Mouse (Mus musculus): ENCODE measurements at regions not wholly inside any gene's neighbourhood (a gene's known extent, or its start where the extent isn't known, plus 50 kb on each side); places are given as distances from the start of the nearest gene placed in this dataset.
A peak's percentile ranks its signal among the peaks of the same experiment; 100 is the strongest.

GRCm38 (mm10) chr4:56160551-56161256, 579.2 kb upstream of the Gm26657 start:
- DNase-seq (ENCODE audit: extremely low spot score) = no peak

GRCm38 (mm10) chr4:56157521-56158065, 582.3 kb upstream of the Gm26657 start:
- no peak for DNase-seq (ENCODE audit: extremely low spot score)

- DNase-seq (ENCODE audit: extremely low spot score) = no peak
Measured at GRCm38 (mm10) chr4:56150716-56151115, 589.2 kb upstream of the Gm26657 start.

- DNase-seq (ENCODE audit: extremely low spot score) = no peak
Measured at GRCm38 (mm10) chr4:56143827-56144226, 596.0 kb upstream of the Gm26657 start.

- no peak for DNase-seq (ENCODE audit: extremely low spot score)
Measured at GRCm38 (mm10) chr4:56136837-56137236, 603.0 kb upstream of the Gm26657 start.

- DNase-seq (ENCODE audit: extremely low spot score) = no peak
Measured at GRCm38 (mm10) chr4:56134350-56134749, 602.1 kb upstream of the Klf4 start.

- DNase-seq (ENCODE audit: extremely low spot score) = no peak
Measured at GRCm38 (mm10) chr4:56127730-56128482, 595.6 kb upstream of the Klf4 start.

- DNase-seq (ENCODE audit: extremely low spot score) = no peak
Measured at GRCm38 (mm10) chr4:56124515-56124914, 592.2 kb upstream of the Klf4 start.

- no peak for DNase-seq (ENCODE audit: extremely low spot score)
Measured at GRCm38 (mm10) chr4:56122198-56122597, 589.9 kb upstream of the Klf4 start.

GRCm38 (mm10) chr4:56121664-56122063, 589.4 kb upstream of the Klf4 start:
- DNase-seq (ENCODE audit: extremely low spot score) = no peak

GRCm38 (mm10) chr4:56120357-56120756, 588.1 kb upstream of the Klf4 start:
- no peak for DNase-seq (ENCODE audit: extremely low spot score)

GRCm38 (mm10) chr4:56113701-56114196, 581.5 kb upstream of the Klf4 start:
- peak; percentile 24 for DNase-seq (ENCODE audit: extremely low spot score)

GRCm38 (mm10) chr4:56112931-56113700, 580.9 kb upstream of the Klf4 start:
- no peak for DNase-seq (ENCODE audit: extremely low spot score)

GRCm38 (mm10) chr4:56106962-56107361, 574.7 kb upstream of the Klf4 start:
- no peak for DNase-seq (ENCODE audit: extremely low spot score)

GRCm38 (mm10) chr4:56102314-56102713, 570.0 kb upstream of the Klf4 start:
- no peak for DNase-seq (ENCODE audit: extremely low spot score)

GRCm38 (mm10) chr4:56090796-56091195, 558.5 kb upstream of the Klf4 start:
- DNase-seq (ENCODE audit: extremely low spot score) = no peak

GRCm38 (mm10) chr4:56088701-56089100, 556.4 kb upstream of the Klf4 start:
- DNase-seq (ENCODE audit: extremely low spot score) = peak; percentile 19

- no peak for DNase-seq (ENCODE audit: extremely low spot score)
Measured at GRCm38 (mm10) chr4:56086306-56086705, 554.0 kb upstream of the Klf4 start.

GRCm38 (mm10) chr4:56084205-56084604, 551.9 kb upstream of the Klf4 start:
- DNase-seq (ENCODE audit: extremely low spot score) = no peak

GRCm38 (mm10) chr4:56082411-56082810, 550.1 kb upstream of the Klf4 start:
- no peak for DNase-seq (ENCODE audit: extremely low spot score)

GRCm38 (mm10) chr4:56080960-56081359, 548.7 kb upstream of the Klf4 start:
- DNase-seq (ENCODE audit: extremely low spot score) = no peak
